Mouse (Mus musculus): ENCODE data around the gene Fam217a. TPM values are rescaled to one million over a fixed set of nuclear protein-coding genes. Genes with fewer than 3 reads are reported as not detected.
"Not testable (repeated sequence)": the region's sequence is repeated elsewhere in the genome, so short reads cannot be mapped to it uniquely, and the experiment has no call there.

Gene Fam217a
- not detected for polyA plus RNA-seq (2012; fragmentation: generic; extraction: Trizol)

GRCm38 (mm10) chr13:34924210-34924609, at the start of gene Fam217a, which contains the start of gene 4933417A18Rik:
TSS of gene Fam217a (minus strand) at chr13:34924310.
TSS of gene 4933417A18Rik (plus strand) at chr13:34924409.
- H3K27me3 ChIP-seq (ENCODE audit: control insufficient read depth, insufficient read depth, insufficient read length) = peaks cover 4% of the 10 kb centered on the region
- no peak within 1 kb of the TSS for H3ac ChIP-seq (ENCODE audit: control insufficient read depth, insufficient read length)
- H3K4me2 ChIP-seq (ENCODE audit: low read depth) = no peak within 1 kb of the TSS
- no peaks in the 10 kb centered on the region for H3K36me3 ChIP-seq (ENCODE audit: control insufficient read depth, insufficient read depth)
- TF ChIP-seq POLR2A (IDR thresholded peaks at IDR 0.05; ENCODE audit: insufficient read length, low read depth) = no peak
- TF ChIP-seq MYOG (IDR thresholded peaks at IDR 0.05; ENCODE audit: control insufficient read depth in 1 of 3, insufficient read depth in 1 of 3, insufficient read length in 2 of 3, low read depth in 2 of 3) = no peak
- no peak for TF ChIP-seq E2F4 (IDR thresholded peaks at IDR 0.05; ENCODE audit: insufficient read depth)
- no peak for TF ChIP-seq MAX (IDR thresholded peaks at IDR 0.05; ENCODE audit: low read depth)
- H3K4me3 ChIP-seq = no peak within 1 kb of the TSS
- no peaks in the 10 kb centered on the region for H3K79me2 ChIP-seq (ENCODE audit: control insufficient read depth, insufficient read depth)

- Histone ChIP-seq H3K27me3 (ENCODE audit: control insufficient read depth, insufficient read depth, insufficient read length) (no peaks in the 10 kb centered on the region), H3K4me2 (ENCODE audit: low read depth) (no peak overlapping the region), H3K79me2 (ENCODE audit: control insufficient read depth, insufficient read depth) (no peaks in the 10 kb centered on the region), H3ac (ENCODE audit: control insufficient read depth, insufficient read length) (no peak overlapping the region), H3K36me3 (ENCODE audit: control insufficient read depth, insufficient read depth) (peaks cover 16% of the 10 kb centered on the region), H3K4me3 (no peak overlapping the region)
- TF ChIP-seq POLR2AphosphoS2 (IDR thresholded peaks at IDR 0.05; ENCODE audit: insufficient read length, low read depth) (no peak), MYOD1 (IDR thresholded peaks at IDR 0.05; ENCODE audit: control insufficient read depth in 1 of 3, insufficient read length in 2 of 3, low read depth in 2 of 3) (no peak), TCF3 (IDR thresholded peaks at IDR 0.05; ENCODE audit: insufficient read length, low read depth) (no peak), E2F4 (IDR thresholded peaks at IDR 0.05; ENCODE audit: insufficient read depth) (no peak), MAX (IDR thresholded peaks at IDR 0.05; ENCODE audit: low read depth) (no peak), MYOG (IDR thresholded peaks at IDR 0.05; ENCODE audit: control insufficient read depth in 1 of 3, insufficient read depth in 1 of 3, insufficient read length in 2 of 3, low read depth in 2 of 3) (no peak), USF1 (IDR thresholded peaks at IDR 0.05; ENCODE audit: low read depth) (no peak), CEBPB (IDR thresholded peaks at IDR 0.05; ENCODE audit: insufficient read depth, poor library complexity, severe bottlenecking) (no peak), TCF12 (IDR thresholded peaks at IDR 0.05; ENCODE audit: insufficient read depth, poor library complexity, severe bottlenecking) (no peak), REST (IDR thresholded peaks at IDR 0.05; ENCODE audit: insufficient read depth, insufficient read length) (no peak), POLR2A (IDR thresholded peaks at IDR 0.05; ENCODE audit: insufficient read length, low read depth) (no peak), SRF (IDR thresholded peaks at IDR 0.05; ENCODE audit: control insufficient read depth, insufficient read length, low read depth) (no peak)
Observed at GRCm38 (mm10) chr13:34973770-34974169, 49.7 kb upstream of the Fam217a start.

GRCm38 (mm10) chr13:34973149-34973548, 49.0 kb upstream of the Fam217a start:
- no peaks in the 10 kb centered on the region for H3K27me3 ChIP-seq (ENCODE audit: control insufficient read depth, insufficient read depth, insufficient read length)
- no peak overlapping the region for H3K4me2 ChIP-seq (ENCODE audit: low read depth)
- H3ac ChIP-seq (ENCODE audit: control insufficient read depth, insufficient read length) = no peak overlapping the region
- peaks cover 12% of the 10 kb centered on the region for H3K36me3 ChIP-seq (ENCODE audit: control insufficient read depth, insufficient read depth)
- H3K79me2 ChIP-seq (ENCODE audit: control insufficient read depth, insufficient read depth) = no peaks in the 10 kb centered on the region
- no peak overlapping the region for H3K4me3 ChIP-seq
- TF ChIP-seq REST (IDR thresholded peaks at IDR 0.05; ENCODE audit: insufficient read depth, insufficient read length) (no peak), MYOD1 (IDR thresholded peaks at IDR 0.05; ENCODE audit: control insufficient read depth in 1 of 3, insufficient read length in 2 of 3, low read depth in 2 of 3) (no peak)

- H3K27me3 ChIP-seq (ENCODE audit: control insufficient read depth, insufficient read depth, insufficient read length); H3K36me3 ChIP-seq (ENCODE audit: control insufficient read depth, insufficient read depth); H3K4me3 ChIP-seq: not testable (repeated sequence)
Observed at GRCm38 (mm10) chr13:34972456-34972855, 48.3 kb upstream of the Fam217a start.

GRCm38 (mm10) chr13:34965647-34966046, 41.5 kb upstream of the Fam217a start:
- H3K79me2 ChIP-seq (ENCODE audit: control insufficient read depth, insufficient read depth); H3K36me3 ChIP-seq (ENCODE audit: control insufficient read depth, insufficient read depth); H3K4me3 ChIP-seq; H3ac ChIP-seq (ENCODE audit: control insufficient read depth, insufficient read length); H3K27me3 ChIP-seq (ENCODE audit: control insufficient read depth, insufficient read depth, insufficient read length); H3K4me2 ChIP-seq (ENCODE audit: low read depth): not testable (repeated sequence)

More at GRCm38 (mm10) chr13:34972456-34972855, 48.3 kb upstream of the Fam217a start:
- not testable (repeated sequence) for H3ac ChIP-seq (ENCODE audit: control insufficient read depth, insufficient read length); H3K79me2 ChIP-seq (ENCODE audit: control insufficient read depth, insufficient read depth); H3K4me2 ChIP-seq (ENCODE audit: low read depth)

GRCm38 (mm10) chr13:34964866-34965265, 40.8 kb upstream of the Fam217a start:
- no peaks in the 10 kb centered on the region for H3K27me3 ChIP-seq (ENCODE audit: control insufficient read depth, insufficient read depth, insufficient read length)
- TF ChIP-seq MYOG (IDR thresholded peaks at IDR 0.05; ENCODE audit: control insufficient read depth in 1 of 3, insufficient read depth in 1 of 3, insufficient read length in 2 of 3, low read depth in 2 of 3) = no peak
- no peak for TF ChIP-seq CEBPB (IDR thresholded peaks at IDR 0.05; ENCODE audit: insufficient read depth, poor library complexity, severe bottlenecking)
- TF ChIP-seq POLR2A (IDR thresholded peaks at IDR 0.05; ENCODE audit: insufficient read length, low read depth) = no peak
- TF ChIP-seq TCF12 (IDR thresholded peaks at IDR 0.05; ENCODE audit: insufficient read depth, poor library complexity, severe bottlenecking) = no peak
- no peak for TF ChIP-seq POLR2AphosphoS2 (IDR thresholded peaks at IDR 0.05; ENCODE audit: insufficient read length, low read depth)
- TF ChIP-seq USF1 (IDR thresholded peaks at IDR 0.05; ENCODE audit: low read depth) = no peak
- no peak for TF ChIP-seq MYOD1 (IDR thresholded peaks at IDR 0.05; ENCODE audit: control insufficient read depth in 1 of 3, insufficient read length in 2 of 3, low read depth in 2 of 3)
- TF ChIP-seq REST (IDR thresholded peaks at IDR 0.05; ENCODE audit: insufficient read depth, insufficient read length) = no peak
- no peaks in the 10 kb centered on the region for H3K79me2 ChIP-seq (ENCODE audit: control insufficient read depth, insufficient read depth)
- H3K36me3 ChIP-seq (ENCODE audit: control insufficient read depth, insufficient read depth) = no peaks in the 10 kb centered on the region
- no peak overlapping the region for H3K4me3 ChIP-seq
- H3K4me2 ChIP-seq (ENCODE audit: low read depth) = no peak overlapping the region
- no peak overlapping the region for H3ac ChIP-seq (ENCODE audit: control insufficient read depth, insufficient read length)
